Mouse (Mus musculus) lung, embryonic 16.5 days (tissue): ENCODE data around the gene Tmprss9. TPM values are rescaled to one million over a fixed set of nuclear protein-coding genes. Genes with fewer than 3 reads are reported as not detected.

Experiments
- ATAC-seq: fragments of 200-750 bp; cut with Nextera tagmentation; 2 replicates; pipeline ENCODE4 v1.8.0; 2017; ENCODE audit warnings: low read depth, mild to moderate bottlenecking, moderate library complexity
- H3K27ac ChIP-seq: fragments of 300-500 bp; sonication (generic); 2 replicates; pipeline ENCODE4 v1.5.1; 2014; ENCODE audit warnings: mild to moderate bottlenecking, control low read depth, low read length
- H3K27me3 ChIP-seq: fragments of 300-500 bp; sonication (generic); 2 replicates; pipeline ENCODE4 v1.6.1; 2014; ENCODE audit warnings: low read depth, low read length, mixed read lengths; ENCODE audit not compliant: control insufficient read depth, insufficient read depth
- H3K36me3 ChIP-seq: fragments of 300-500 bp; sonication (generic); 2 replicates; pipeline ENCODE4 v1.6.1; 2014; ENCODE audit warnings: low read length; ENCODE audit not compliant: control insufficient read depth, insufficient read depth
- H3K4me1 ChIP-seq: fragments of 300-500 bp; sonication (generic); replicated peaks from 2 replicates; pipeline ENCODE4 v1.6.1; 2014; ENCODE audit warnings: low read length, mixed read lengths; ENCODE audit not compliant: control insufficient read depth, insufficient read depth
- H3K4me2 ChIP-seq: fragments of 300-500 bp; sonication (generic); 2 replicates; pipeline ENCODE4 v1.6.1; 2014; ENCODE audit warnings: low read depth, low read length, control low read depth
- H3K4me3 ChIP-seq: fragments of 300-500 bp; sonication (generic); 2 replicates; pipeline ENCODE4 v1.5.1; 2014; ENCODE audit warnings: mild to moderate bottlenecking, low read length, control low read depth
- H3K9ac ChIP-seq: fragments of 300-500 bp; sonication (generic); 2 replicates; pipeline ENCODE4 v1.6.1; 2014; ENCODE audit warnings: low read length, control low read depth
- H3K9me3 ChIP-seq: fragments of 300-500 bp; sonication (generic); 2 replicates; pipeline ENCODE4 v1.6.1; 2016; ENCODE audit warnings: low read length; ENCODE audit not compliant: control insufficient read depth
- WGBS: fragments of 180-500 bp; shearing (Covaris S2); extraction: QIAGEN DNeasy Blood & Tissue Kit; methylation state at CpG from one replicate; pipeline ENCODE4 v1.1.7; 2014; 5-methylcytosine and 5-hydroxymethylcytosine counted together
- polyA plus RNA-seq: library from polyadenylated mRNA; unstranded; fragments of >200 nt; fragmentation: Nextera tagmentation; extraction: Ambion mirVana; gene quantifications from 2 replicates; pipeline ENCODE4 v1.2.1, GENCODE M21; 2015

The Tmprss9 gene
- polyA plus RNA-seq, 1 experiment from 2014 or later, result not detected

GRCm38 (mm10) chr10:80903282-80903681 is 31.6 kb downstream of the Tmprss9 start:
- no peak for ATAC-seq
- WGBS, result 91% methylated on average over 10 of the region's 10 CpGs
- peaks cover 8% of the 10 kb centered on the region for H3K4me1 ChIP-seq

GRCm38 (mm10) chr10:80904004-80904693 is 32.5 kb downstream of the Tmprss9 start:
- H3K36me3 ChIP-seq, result peaks cover 30% of the 10 kb centered on the region
- no peak overlapping the region for H3K4me2 ChIP-seq
- peaks cover 8% of the 10 kb centered on the region for H3K4me1 ChIP-seq
- WGBS, result 72% methylated on average over 28 of the region's 28 CpGs
- H3K27me3 ChIP-seq, result no peaks in the 10 kb centered on the region
- H3K27ac ChIP-seq, result no peak overlapping the region
- no peaks in the 10 kb centered on the region for H3K9me3 ChIP-seq
- H3K9ac ChIP-seq, result no peak overlapping the region
- ATAC-seq, result no peak
- no peak overlapping the region for H3K4me3 ChIP-seq

More at GRCm38 (mm10) chr10:80903282-80903681, 31.6 kb downstream of the Tmprss9 start:
- H3K9me3 ChIP-seq, result no peaks in the 10 kb centered on the region
- H3K4me2 ChIP-seq, result no peak overlapping the region
- H3K36me3 ChIP-seq, result peaks cover 27% of the 10 kb centered on the region
- no peak overlapping the region for H3K27ac ChIP-seq
- H3K27me3 ChIP-seq, result no peaks in the 10 kb centered on the region
- H3K4me3 ChIP-seq, result no peak overlapping the region
- no peak overlapping the region for H3K9ac ChIP-seq

GRCm38 (mm10) chr10:80904709-80905108 is 33.1 kb downstream of the Tmprss9 start:
- H3K9ac ChIP-seq, result no peak overlapping the region
- H3K4me2 ChIP-seq, result no peak overlapping the region
- WGBS, result 90% methylated on average over 11 of the region's 11 CpGs
- H3K27me3 ChIP-seq, result no peaks in the 10 kb centered on the region
- H3K4me1 ChIP-seq, result peaks cover 4% of the 10 kb centered on the region
- no peak overlapping the region for H3K4me3 ChIP-seq
- ATAC-seq, result no peak
- no peak overlapping the region for H3K27ac ChIP-seq
- H3K36me3 ChIP-seq, result peaks cover 34% of the 10 kb centered on the region
- no peaks in the 10 kb centered on the region for H3K9me3 ChIP-seq

- 93% methylated on average over 22 of the region's 22 CpGs for WGBS
- peaks cover 26% of the 10 kb centered on the region for H3K36me3 ChIP-seq
- no peaks in the 10 kb centered on the region for H3K4me1 ChIP-seq
- no peak for ATAC-seq
- H3K9me3 ChIP-seq, result no peaks in the 10 kb centered on the region
- H3K27ac ChIP-seq, result no peak overlapping the region
- H3K4me2 ChIP-seq, result no peak overlapping the region
- no peak overlapping the region for H3K4me3 ChIP-seq
- no peak overlapping the region for H3K9ac ChIP-seq
- H3K27me3 ChIP-seq, result no peaks in the 10 kb centered on the region
Measured at GRCm38 (mm10) chr10:80909375-80910162, 37.9 kb downstream of the Tmprss9 start.

- H3K27me3 ChIP-seq, result no peaks in the 10 kb centered on the region
- peaks cover 20% of the 10 kb centered on the region for H3K36me3 ChIP-seq
- ATAC-seq, result no peak
- H3K9ac ChIP-seq, result no peak overlapping the region
- H3K4me3 ChIP-seq, result no peak overlapping the region
- WGBS, result 94% methylated on average over 4 of the region's 4 CpGs
- H3K27ac ChIP-seq, result no peak overlapping the region
- H3K4me1 ChIP-seq, result peaks cover 5% of the 10 kb centered on the region; the same call in 1 of the 2 replicates
- no peak overlapping the region for H3K4me2 ChIP-seq
- no peaks in the 10 kb centered on the region for H3K9me3 ChIP-seq
Measured at GRCm38 (mm10) chr10:80911354-80911753, 39.7 kb downstream of the Tmprss9 start.

GRCm38 (mm10) chr10:80911891-80912290 is 40.2 kb downstream of the Tmprss9 start:
- Histone ChIP-seq H3K9ac (no peak overlapping the region), H3K4me2 (no peak overlapping the region), H3K36me3 (peaks cover 20% of the 10 kb centered on the region), H3K9me3 (no peaks in the 10 kb centered on the region), H3K4me3 (no peak overlapping the region), H3K27ac (no peak overlapping the region), H3K27me3 (no peaks in the 10 kb centered on the region), H3K4me1 (peaks cover 9% of the 10 kb centered on the region; the same call in 1 of the 2 replicates)
- ATAC-seq, result no peak

GRCm38 (mm10) chr10:80913364-80914011 is 41.8 kb downstream of the Tmprss9 start:
- ATAC-seq, result no peak
- Histone ChIP-seq H3K9me3 (no peaks in the 10 kb centered on the region), H3K9ac (no peak overlapping the region), H3K4me2 (no peak overlapping the region), H3K36me3 (peaks cover 13% of the 10 kb centered on the region), H3K4me1 (peaks cover 18% of the 10 kb centered on the region), H3K27me3 (no peaks in the 10 kb centered on the region), H3K4me3 (no peak overlapping the region), H3K27ac (no peak overlapping the region)
- WGBS, result 88% methylated on average over 7 of the region's 8 CpGs

GRCm38 (mm10) chr10:80914253-80914656 is 42.6 kb downstream of the Tmprss9 start:
- Histone ChIP-seq H3K4me2 (no peak overlapping the region), H3K9ac (no peak overlapping the region), H3K27me3 (no peaks in the 10 kb centered on the region), H3K27ac (no peak overlapping the region), H3K4me1 (peaks cover 19% of the 10 kb centered on the region), H3K36me3 (peaks cover 10% of the 10 kb centered on the region), H3K4me3 (no peak overlapping the region), H3K9me3 (no peaks in the 10 kb centered on the region)
- 76% methylated on average over 5 of the region's 5 CpGs for WGBS
- no peak for ATAC-seq

- Histone ChIP-seq H3K9ac (no peak overlapping the region), H3K4me1 (peaks cover 19% of the 10 kb centered on the region), H3K4me2 (no peak overlapping the region), H3K27me3 (no peaks in the 10 kb centered on the region), H3K36me3 (peaks cover 3% of the 10 kb centered on the region; the same call in 1 of the 2 replicates), H3K4me3 (no peak overlapping the region), H3K27ac (no peak overlapping the region), H3K9me3 (no peaks in the 10 kb centered on the region)
- ATAC-seq, result no peak
- 74% methylated on average over 2 of the region's 2 CpGs for WGBS
Measured at GRCm38 (mm10) chr10:80915260-80915659, 43.6 kb downstream of the Tmprss9 start.
